Mouse (Mus musculus) mesoderm, embryonic 11.5 days (tissue): ENCODE measurements around the gene Wnt7a.

ENCODE experiments used
- DNase-seq: peaks from one replicate; pipeline ENCODE4 v3.0.0-alpha.2; 2012; ENCODE audit warnings: low read depth, low spot score

Gene Wnt7a

DNA sequence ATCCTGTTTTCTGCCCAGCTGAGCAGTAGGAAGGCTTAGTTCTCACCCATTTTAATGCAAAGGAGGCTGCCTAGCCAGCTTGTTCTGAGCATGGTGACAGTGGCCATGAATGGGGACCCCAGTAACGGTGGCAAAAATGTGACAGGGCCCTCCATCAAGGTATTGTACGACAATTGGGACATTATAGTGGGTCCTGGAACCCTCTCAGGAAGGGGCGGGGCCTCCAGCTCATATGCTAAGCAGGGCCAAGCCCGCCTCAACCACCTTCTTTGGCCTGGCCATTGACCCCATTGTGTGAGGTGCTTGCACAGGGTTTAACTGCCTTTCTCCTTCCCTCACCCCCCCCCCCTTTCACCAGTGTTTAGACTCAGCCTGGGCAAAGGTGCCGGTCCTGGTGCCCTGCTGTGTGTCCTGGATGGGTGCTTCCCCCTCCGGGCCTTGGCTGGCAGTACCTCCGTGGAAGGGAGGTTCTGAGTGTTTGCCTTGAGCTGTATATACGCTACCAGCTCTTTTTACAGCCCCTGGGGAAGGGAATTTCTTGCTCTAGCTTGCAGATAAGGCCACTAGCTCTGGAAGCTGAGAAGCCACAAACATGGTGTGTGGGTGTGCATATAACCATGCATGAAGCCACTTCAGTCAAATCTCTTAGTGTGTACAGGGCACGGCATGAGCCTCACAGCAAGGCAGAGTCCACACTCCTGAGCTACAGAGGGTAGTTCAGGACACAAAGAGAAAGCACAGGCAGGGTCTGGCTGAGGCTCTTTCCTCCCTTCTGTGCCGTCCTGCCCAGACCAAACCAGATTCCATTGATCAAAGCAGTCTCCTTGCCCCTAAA, 64.9 kb downstream of the Wnt7a start:
- peak; percentile 81 for DNase-seq

- no peak for DNase-seq
Measured at GRCm38 (mm10) chr6:91345091-91345490, 66.1 kb downstream of the Wnt7a start.

DNA sequence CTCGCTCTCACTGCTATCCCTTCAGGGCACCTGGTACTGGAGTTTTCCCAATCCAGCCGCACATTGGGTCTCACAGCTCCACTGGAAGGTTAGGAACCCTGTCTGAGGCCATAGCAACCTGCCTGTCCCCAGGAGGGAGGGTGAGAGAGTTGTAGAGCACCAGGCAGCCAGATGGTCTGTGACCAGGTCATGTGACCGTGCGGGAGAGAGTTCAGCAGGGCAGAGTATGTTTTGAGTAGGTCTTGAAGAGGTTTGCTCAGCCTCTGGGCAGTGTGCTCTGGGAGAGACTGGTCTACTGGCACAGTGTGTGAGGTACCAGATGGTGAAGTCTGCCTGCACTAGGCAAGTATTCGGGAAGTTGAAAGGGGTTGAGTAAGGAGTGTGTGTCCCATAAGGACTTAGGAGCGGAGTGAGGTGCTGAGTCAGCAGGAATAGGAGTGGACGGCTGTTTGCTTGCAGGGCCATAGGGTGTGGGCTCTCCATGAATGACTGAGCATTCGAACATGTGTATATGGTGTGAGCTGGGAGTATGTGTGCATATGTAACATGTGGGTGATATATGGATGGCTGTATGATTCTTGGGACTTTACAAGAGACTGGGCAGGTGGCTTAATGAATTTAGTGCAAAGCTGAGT, 71.4 kb downstream of the Wnt7a start:
- DNase-seq, result no peak

DNA sequence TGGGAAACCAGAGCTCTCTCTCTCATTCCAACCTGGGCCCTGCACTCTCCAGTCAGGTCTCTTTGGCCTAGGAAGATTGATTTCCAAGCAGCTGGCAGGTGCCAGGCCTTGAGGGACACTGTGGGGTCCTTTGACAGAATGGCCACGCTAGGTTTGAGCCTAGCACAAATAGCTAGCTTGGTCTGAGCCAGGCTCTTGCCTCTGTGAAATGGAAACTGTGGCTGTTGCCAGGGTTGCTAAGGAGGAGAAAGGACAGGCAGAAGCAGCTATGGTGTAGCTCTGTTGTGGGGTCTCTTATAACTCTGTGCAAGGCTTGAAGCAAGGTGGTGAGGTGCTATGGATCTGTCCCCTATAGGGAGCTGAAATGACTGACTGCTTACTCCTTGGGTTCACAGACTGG, 75.7 kb downstream of the Wnt7a start:
- no peak for DNase-seq

DNA sequence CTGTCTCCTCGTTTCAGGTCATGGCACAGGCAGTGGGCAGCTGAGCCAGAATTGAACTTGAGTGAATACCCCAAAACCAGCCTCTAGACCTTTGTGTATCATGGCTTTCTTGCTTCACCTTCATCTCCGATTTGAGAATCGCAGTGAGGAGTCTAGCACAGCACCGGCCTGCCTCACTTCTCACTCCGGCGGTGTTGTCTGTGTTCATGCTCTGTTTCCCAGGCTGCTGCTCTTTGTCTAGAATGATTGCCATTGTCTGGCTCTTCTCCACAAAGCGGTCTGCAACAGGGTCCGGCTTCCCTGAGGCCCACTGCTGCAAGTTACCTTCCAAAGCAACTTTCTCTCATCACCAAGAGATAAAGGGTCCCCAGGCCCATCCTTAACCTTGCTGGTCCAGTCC, 79.3 kb downstream of the Wnt7a start:
- DNase-seq, result no peak

DNA sequence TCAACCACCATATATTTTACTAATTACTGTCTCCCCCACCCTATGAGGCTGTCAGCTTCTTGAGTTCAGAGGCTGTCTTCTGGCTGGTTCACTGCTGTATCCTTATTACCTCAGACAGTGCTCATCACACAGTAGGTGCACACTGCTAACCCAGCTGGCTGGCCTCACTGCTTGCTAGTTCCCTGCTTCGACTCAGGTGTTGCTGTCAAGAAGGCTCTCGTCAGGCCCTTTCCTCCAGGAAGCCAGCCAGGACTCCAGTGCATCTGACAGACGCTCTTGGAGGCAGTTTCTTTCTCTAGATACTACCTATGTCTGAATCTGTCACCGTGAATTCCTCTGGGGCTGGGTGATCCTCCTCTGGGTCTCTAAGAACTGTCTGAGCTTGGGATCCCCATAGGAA, 85.6 kb downstream of the Wnt7a start:
- no peak for DNase-seq

GRCm38 (mm10) chr6:91324752-91325151, 86.4 kb downstream of the Wnt7a start:
- DNase-seq, result no peak

- DNase-seq, result no peak
Measured at GRCm38 (mm10) chr6:91322001-91322772, 89.0 kb downstream of the Wnt7a start.
